Mouse (Mus musculus): ENCODE data around the gene Clic3. TPM values are rescaled to one million over a fixed set of nuclear protein-coding genes. Genes with fewer than 3 reads are reported as not detected.

Clic3 gene
- polyA plus RNA-seq, 1 experiment from 2014 or later, result 1.1 TPM

GRCm38 (mm10) chr2:25457022-25457896 is 621 bp downstream of the Clic3 start:
- H3K9ac ChIP-seq, result peak overlapping the region; percentile 12; the same call in 1 of the 2 replicates
- 85% methylated on average over 9 of the region's 9 CpGs for WGBS
- peaks cover 19% of the 10 kb centered on the region for H3K4me1 ChIP-seq
- H3K9me3 ChIP-seq, result no peaks in the 10 kb centered on the region
- H3K4me3 ChIP-seq (replicated peaks), result no peak overlapping the region
- H3K36me3 ChIP-seq (replicated peaks), result peaks cover 14% of the 10 kb centered on the region
- H3K27ac ChIP-seq, result no peak overlapping the region
- H3K27me3 ChIP-seq, result no peaks in the 10 kb centered on the region; the same call in 1 of the 2 replicates
- ATAC-seq (ENCODE audit: low FRiP score), result no peak
- no peak overlapping the region for H3K4me2 ChIP-seq

GRCm38 (mm10) chr2:25458911-25459310 is 2.3 kb downstream of the Clic3 start:
- Histone ChIP-seq H3K27ac (no peak overlapping the region), H3K9me3 (no peaks in the 10 kb centered on the region), H3K9ac (no peak overlapping the region), H3K4me3 (replicated peaks) (no peak overlapping the region), H3K36me3 (replicated peaks) (peaks cover 14% of the 10 kb centered on the region), H3K4me1 (peaks cover 19% of the 10 kb centered on the region), H3K27me3 (no peaks in the 10 kb centered on the region; the same call in 1 of the 2 replicates), H3K4me2 (no peak overlapping the region)
- 72% methylated on average over 5 of the region's 5 CpGs for WGBS
- ATAC-seq (ENCODE audit: low FRiP score), result no peak

GRCm38 (mm10) chr2:25460135-25460534 is 3.5 kb downstream of the Clic3 start:
- peak overlapping the region; percentile 73 for H3K4me3 ChIP-seq (replicated peaks)
- no peaks in the 10 kb centered on the region for H3K9me3 ChIP-seq
- peak overlapping the region; percentile 77 for H3K9ac ChIP-seq
- H3K27ac ChIP-seq, result peak overlapping the region; percentile 96
- peak; percentile 21 for ATAC-seq (ENCODE audit: low FRiP score)
- WGBS, result 34% methylated on average over 5 of the region's 5 CpGs
- H3K27me3 ChIP-seq, result no peaks in the 10 kb centered on the region; the same call in 1 of the 2 replicates
- H3K4me2 ChIP-seq, result peak overlapping the region; percentile 79
- peaks cover 14% of the 10 kb centered on the region for H3K36me3 ChIP-seq (replicated peaks)
- peaks cover 19% of the 10 kb centered on the region for H3K4me1 ChIP-seq

- WGBS, result under 1% methylated on average over 48 of the region's 48 CpGs
- H3K9ac ChIP-seq, result peak within 1 kb of the TSS; percentile 77
- peak; percentile 91 for ATAC-seq (ENCODE audit: low FRiP score)
- H3K36me3 ChIP-seq (replicated peaks), result peaks cover 14% of the 10 kb centered on the region
- peak within 1 kb of the TSS; percentile 96 for H3K27ac ChIP-seq
- H3K4me1 ChIP-seq, result peaks cover 21% of the 10 kb centered on the region
- no peaks in the 10 kb centered on the region for H3K9me3 ChIP-seq
- peak within 1 kb of the TSS; percentile 73 for H3K4me3 ChIP-seq (replicated peaks)
- peak within 1 kb of the TSS; percentile 79 for H3K4me2 ChIP-seq
- H3K27me3 ChIP-seq, result no peaks in the 10 kb centered on the region; the same call in 1 of the 2 replicates
These were observed 4.1 kb downstream of the Clic3 start, which contains the start of gene Paxx for GRCm38 (mm10) chr2:25460551-25461309. TSS of gene Paxx (minus strand) at chr2:25461094.

- no peak for ATAC-seq (ENCODE audit: low FRiP score)
- H3K4me2 ChIP-seq, result peak overlapping the region; percentile 79
- no peaks in the 10 kb centered on the region for H3K9me3 ChIP-seq
- peaks cover 28% of the 10 kb centered on the region for H3K4me1 ChIP-seq
- no peaks in the 10 kb centered on the region; the same call in 1 of the 2 replicates for H3K27me3 ChIP-seq
- H3K27ac ChIP-seq, result peak overlapping the region; percentile 96
- H3K4me3 ChIP-seq (replicated peaks), result peak overlapping the region; percentile 73
- 33% methylated on average over 3 of the region's 3 CpGs for WGBS
- H3K36me3 ChIP-seq (replicated peaks), result peaks cover 14% of the 10 kb centered on the region
- H3K9ac ChIP-seq, result peak overlapping the region; percentile 77
These were observed 4.8 kb downstream of the Clic3 start for GRCm38 (mm10) chr2:25461407-25461806.

GRCm38 (mm10) chr2:25463630-25464029 is 7.0 kb downstream of the Clic3 start:
- H3K36me3 ChIP-seq (replicated peaks), result peaks cover 8% of the 10 kb centered on the region; the same call in 1 of the 2 replicates
- no peak overlapping the region for H3K9ac ChIP-seq
- H3K27ac ChIP-seq, result no peak overlapping the region
- no peaks in the 10 kb centered on the region for H3K27me3 ChIP-seq
- H3K4me3 ChIP-seq (replicated peaks), result no peak overlapping the region
- H3K9me3 ChIP-seq, result no peaks in the 10 kb centered on the region
- H3K4me2 ChIP-seq, result no peak overlapping the region
- H3K4me1 ChIP-seq, result peaks cover 32% of the 10 kb centered on the region
- 93% methylated on average over 3 of the region's 3 CpGs for WGBS
- ATAC-seq (ENCODE audit: low FRiP score), result no peak

- H3K27me3 ChIP-seq, result no peaks in the 10 kb centered on the region
- H3K4me3 ChIP-seq (replicated peaks), result no peak overlapping the region
- WGBS, result 82% methylated on average over 2 of the region's 2 CpGs
- no peak for ATAC-seq (ENCODE audit: low FRiP score)
- H3K9me3 ChIP-seq, result no peaks in the 10 kb centered on the region
- H3K9ac ChIP-seq, result no peak overlapping the region
- H3K27ac ChIP-seq, result no peak overlapping the region
- H3K36me3 ChIP-seq (replicated peaks), result no peaks in the 10 kb centered on the region
- H3K4me2 ChIP-seq, result no peak overlapping the region
- peaks cover 29% of the 10 kb centered on the region for H3K4me1 ChIP-seq
These were observed 8.6 kb downstream of the Clic3 start for GRCm38 (mm10) chr2:25465256-25465655.

- Histone ChIP-seq H3K36me3 (replicated peaks) (no peaks in the 10 kb centered on the region), H3K4me3 (replicated peaks) (no peak overlapping the region), H3K4me1 (peaks cover 27% of the 10 kb centered on the region), H3K9me3 (no peaks in the 10 kb centered on the region), H3K27me3 (no peaks in the 10 kb centered on the region), H3K27ac (peak overlapping the region; percentile 1), H3K9ac (no peak overlapping the region), H3K4me2 (no peak overlapping the region)
- peak; percentile 66 for ATAC-seq (ENCODE audit: low FRiP score)
- 35% methylated on average over 10 of the region's 10 CpGs for WGBS
These were observed 9.4 kb downstream of the Clic3 start for GRCm38 (mm10) chr2:25465816-25466635.

- no peaks in the 10 kb centered on the region for H3K9me3 ChIP-seq
- H3K27me3 ChIP-seq, result no peaks in the 10 kb centered on the region
- H3K4me1 ChIP-seq, result peaks cover 22% of the 10 kb centered on the region
- ATAC-seq (ENCODE audit: low FRiP score), result no peak
- WGBS, result 72% methylated on average over 14 of the region's 14 CpGs
- no peak overlapping the region for H3K4me2 ChIP-seq
- H3K36me3 ChIP-seq (replicated peaks), result no peaks in the 10 kb centered on the region
- no peak overlapping the region for H3K27ac ChIP-seq
- no peak overlapping the region for H3K4me3 ChIP-seq (replicated peaks)
- H3K9ac ChIP-seq, result no peak overlapping the region
These were observed 11.1 kb downstream of the Clic3 start for GRCm38 (mm10) chr2:25467606-25468303.

- H3K27ac ChIP-seq, result peak overlapping the region; percentile 9; the same call in 1 of the 2 replicates
- no peak overlapping the region for H3K9ac ChIP-seq
- ATAC-seq (ENCODE audit: low FRiP score), result peak; percentile 39; the same call in 1 of the 2 replicates
These were observed 12.6 kb downstream of the Clic3 start for GRCm38 (mm10) chr2:25468962-25469915.

More at GRCm38 (mm10) chr2:25468962-25469915, 12.6 kb downstream of the Clic3 start:
- 81% methylated on average over 10 of the region's 10 CpGs for WGBS
- H3K4me3 ChIP-seq (replicated peaks), result no peak overlapping the region
- H3K27me3 ChIP-seq, result no peaks in the 10 kb centered on the region
- no peak overlapping the region for H3K4me2 ChIP-seq
- H3K4me1 ChIP-seq, result peaks cover 22% of the 10 kb centered on the region
- H3K36me3 ChIP-seq (replicated peaks), result no peaks in the 10 kb centered on the region
- H3K9me3 ChIP-seq, result no peaks in the 10 kb centered on the region
